Comparison of ENCODE assay signal across 14 mouse cellular contexts in the genomic region with DNA sequence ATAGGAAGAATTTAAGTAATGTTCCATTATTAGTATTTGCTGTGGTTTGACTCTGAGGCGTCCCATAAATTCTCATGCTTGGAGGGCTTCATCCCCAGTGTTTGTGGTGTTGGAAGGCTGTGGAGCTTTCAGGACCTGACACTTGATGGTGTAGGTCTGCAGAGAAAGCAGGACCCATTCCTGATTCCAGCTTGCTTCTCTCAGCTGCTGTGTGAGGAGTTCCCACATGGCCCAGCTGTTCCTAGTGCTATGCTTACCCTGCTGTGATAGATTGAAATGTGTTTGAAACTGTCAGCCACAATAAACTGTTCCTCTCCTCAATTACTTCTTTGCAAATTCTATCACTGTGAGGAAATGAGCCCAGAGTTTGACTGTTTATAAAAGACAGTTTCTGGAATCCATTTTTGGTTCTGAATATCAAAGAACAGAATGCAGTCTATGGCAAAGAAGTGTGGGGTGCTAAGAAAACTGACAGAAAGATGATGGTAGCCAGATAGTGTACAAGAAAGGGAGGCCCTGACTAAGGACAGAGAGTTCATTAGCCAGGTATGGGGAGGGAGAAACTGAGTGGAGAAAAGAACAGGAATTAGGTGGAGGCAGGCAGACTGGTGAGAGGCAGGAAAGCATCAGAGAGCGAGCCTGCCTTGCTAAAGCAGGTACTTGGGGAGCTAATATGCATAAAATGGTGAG.
DNase-seq lines count a peak whose midpoint lies in the region; ATAC-seq and TF ChIP-seq lines count a peak whose summit lies in the region.
"Had no signal": no experiment of that assay in that cellular context is flagged by ENCODE, and none has a peak within 500 bp of the region (broad histone marks: within the 10 kb centered on the region; RNA-seq: fewer than 3 reads in every experiment).

No protein-coding gene starts in this region.

- peak; percentile 1 to 2 for DNase-seq in heart, postnatal 10 days
- DNase-seq in heart, embryonic 10.5 days (ENCODE audit: low spot score) = no peak
- peak; percentile 5 for DNase-seq in layer of hippocampus, adult 9-11 months
- no peak for DNase-seq in layer of hippocampus, postnatal 25 days (ENCODE audit: extremely low spot score in 1 of 2, low spot score in 1 of 2)
- DNase-seq in lung, embryonic 14.5 days = peak; percentile 72
- peak; percentile 21 to 68 for DNase-seq in lung, postnatal 4 days
- DNase-seq in cerebellum, adult 2 months = no peak
- DNase-seq: cerebellum, adult 8-10 months; embryo, embryonic 11 days; gastrocnemius, postnatal 36 days; heart, postnatal 4 days had no signal

- no peak overlapping the region for H3K4me2 ChIP-seq in lung, embryonic 14.5 days
- H3K4me2 ChIP-seq: heart, embryonic 12.5 days; midbrain, embryonic 15.5 days had no signal

- no peak overlapping the region for H3K4me3 ChIP-seq in heart, embryonic 10.5 days
- H3K4me3 ChIP-seq in lung, embryonic 14.5 days (ENCODE audit: low read depth, low read length) = no peak overlapping the region
- H3K4me3 ChIP-seq in cerebellum, adult 2 months (replicated peaks; ENCODE audit: insufficient read depth, low read depth, low read length) = no peak overlapping the region
- H3K4me3 ChIP-seq: heart, embryonic 12.5 days; midbrain, embryonic 15.5 days had no signal

- H3K9ac ChIP-seq in lung, embryonic 14.5 days = no peak overlapping the region
- H3K9ac ChIP-seq: heart, embryonic 12.5 days; midbrain, embryonic 15.5 days had no signal

- peaks cover 3% of the 10 kb centered on the region; the same call in 1 of the 2 replicates for H3K9me3 ChIP-seq in heart, embryonic 10.5 days
- H3K9me3 ChIP-seq in lung, embryonic 14.5 days (ENCODE audit: low read depth, low read length) = no peaks in the 10 kb centered on the region
- H3K9me3 ChIP-seq: midbrain, embryonic 15.5 days had no signal

- no peaks in the 10 kb centered on the region for H3K4me1 ChIP-seq in heart, embryonic 10.5 days
- H3K4me1 ChIP-seq in lung, embryonic 14.5 days (ENCODE audit: insufficient read depth) = no peaks in the 10 kb centered on the region
- H3K4me1 ChIP-seq in cerebellum, adult 2 months (ENCODE audit: control insufficient read depth, insufficient read depth, low read length) = no peaks in the 10 kb centered on the region
- H3K4me1 ChIP-seq: heart, embryonic 12.5 days; midbrain, embryonic 15.5 days had no signal

- H3K27me3 ChIP-seq in heart, embryonic 10.5 days (ENCODE audit: insufficient read depth, poor library complexity, severe bottlenecking) = no peaks in the 10 kb centered on the region
- H3K27me3 ChIP-seq in lung, embryonic 14.5 days (ENCODE audit: insufficient read depth, low read length) = no peaks in the 10 kb centered on the region
- H3K27me3 ChIP-seq in cerebellum, adult 2 months (ENCODE audit: control insufficient read depth, insufficient read depth, low read length) = no peaks in the 10 kb centered on the region
- H3K27me3 ChIP-seq: heart, embryonic 12.5 days; midbrain, embryonic 15.5 days had no signal

- TF ChIP-seq POLR2A in cerebellum, adult 2 months (IDR thresholded peaks at IDR 0.05; ENCODE audit: borderline replicate concordance, insufficient read depth, low read length) = no peak

- 78% methylated on average over 2 of the region's 2 CpGs for WGBS in heart, embryonic 10.5 days
- WGBS in lung, embryonic 14.5 days = 54% methylated on average over 2 of the region's 2 CpGs
- WGBS in cerebellum, adult 2 months = 89% methylated on average over 2 of the region's 2 CpGs

- peak; percentile 95 for ATAC-seq in lung, embryonic 14.5 days (ENCODE audit: insufficient read depth)
- ATAC-seq: hindbrain, postnatal 0 days; midbrain, embryonic 15.5 days had no signal

- TF ChIP-seq CTCF in lung, embryonic 14.5 days (IDR thresholded peaks at IDR 0.05; ENCODE audit: low read depth) = no peak
- no peak for TF ChIP-seq CTCF in cerebellum, adult 2 months (IDR thresholded peaks at IDR 0.05; ENCODE audit: borderline replicate concordance, insufficient read depth, low read depth, low read length)

- no peaks in the 10 kb centered on the region for H3K36me3 ChIP-seq in heart, embryonic 10.5 days
- no peaks in the 10 kb centered on the region for H3K36me3 ChIP-seq in lung, embryonic 14.5 days (ENCODE audit: insufficient read depth)
- H3K36me3 ChIP-seq: heart, embryonic 12.5 days; midbrain, embryonic 15.5 days had no signal

- no peak overlapping the region for H3K27ac ChIP-seq in heart, embryonic 10.5 days
- H3K27ac ChIP-seq in lung, embryonic 14.5 days (ENCODE audit: low read depth) = no peak overlapping the region
- H3K27ac ChIP-seq in cerebellum, adult 2 months (ENCODE audit: insufficient read depth, low read length) = no peak overlapping the region
- H3K27ac ChIP-seq: hindbrain, postnatal 0 days; midbrain, embryonic 15.5 days had no signal

- intact Hi-C loops in heart, postnatal 10 days (cut with DNase I) = no loop called here

Comparison
In these comparisons a context has a peak if more than half of its experiments do, and no peak if none do; other contexts are left out.
1. DNase-seq: peak in heart, postnatal 10 days (2 of 2), layer of hippocampus, adult 9-11 months (single experiment), lung, embryonic 14.5 days (single experiment) and lung, postnatal 4 days (2 of 2); none in heart, embryonic 10.5 days (single experiment), layer of hippocampus, postnatal 25 days (0 of 2) and cerebellum, adult 2 months (0 of 2).